Mouse (Mus musculus): ENCODE data around the gene Gm28551. TPM values are rescaled to one million over a fixed set of nuclear protein-coding genes. Genes with fewer than 3 reads are reported as not detected.

The Gm28551 gene
- total RNA-seq, 2 experiments from 2014 or later: not detected

- ATAC-seq (ENCODE audit: poor library complexity, severe bottlenecking): no peak
Observed at GRCm38 (mm10) chr1:53291197-53291596, 61.3 kb downstream of the Gm28551 start.

Other genes starting within 250 kb of the Gm28551 start
- gene 1700019A02Rik, start 165.0 kb downstream of the Gm28551 start, total RNA-seq (2015): not detected in 2 replicates
- not detected in 2 replicates for gene 1700019A02Rik, start 165.0 kb downstream of the Gm28551 start, total RNA-seq (2017)
- 5.9 and 7.0 TPM in 2 replicates for gene Pms1, start 55.6 kb downstream of the Gm28551 start, total RNA-seq (2015)
- 9.3 and 14.1 TPM in 2 replicates for gene Pms1, start 55.6 kb downstream of the Gm28551 start, total RNA-seq (2017)
- 32.5 and 34.6 TPM in 2 replicates for gene Ormdl1, start 55.6 kb downstream of the Gm28551 start, total RNA-seq (2015)
- gene Ormdl1, start 55.6 kb downstream of the Gm28551 start, total RNA-seq (2017): 27.0 and 34.7 TPM in 2 replicates
- gene Gm28778, start 55.6 kb downstream of the Gm28551 start, total RNA-seq (2015): not detected in 2 replicates
- gene Gm28778, start 55.6 kb downstream of the Gm28551 start, total RNA-seq (2017): not detected in 2 replicates
- gene Osgepl1, start 39.0 kb downstream of the Gm28551 start, total RNA-seq (2015): 17.3 and 18.8 TPM in 2 replicates
- gene Osgepl1, start 39.0 kb downstream of the Gm28551 start, total RNA-seq (2017): 5.4 and 10.9 TPM in 2 replicates
- not detected in 2 replicates for gene Asdurf, start within 50 bp of the Gm28551 start, total RNA-seq (2015)
- 174 and 358 TPM in 2 replicates for gene Asdurf, start within 50 bp of the Gm28551 start, total RNA-seq (2017)
- gene Asnsd1, start 85 bp upstream of the Gm28551 start, total RNA-seq (2015): 110 and 111 TPM in 2 replicates
- gene Asnsd1, start 85 bp upstream of the Gm28551 start, total RNA-seq (2017): 104 and 111 TPM in 2 replicates

Measured in megakaryocyte, adult 5-6 weeks (primary cell).